Mouse (Mus musculus): ENCODE measurements around the gene Exoc3l.

Exoc3l gene

DNA sequence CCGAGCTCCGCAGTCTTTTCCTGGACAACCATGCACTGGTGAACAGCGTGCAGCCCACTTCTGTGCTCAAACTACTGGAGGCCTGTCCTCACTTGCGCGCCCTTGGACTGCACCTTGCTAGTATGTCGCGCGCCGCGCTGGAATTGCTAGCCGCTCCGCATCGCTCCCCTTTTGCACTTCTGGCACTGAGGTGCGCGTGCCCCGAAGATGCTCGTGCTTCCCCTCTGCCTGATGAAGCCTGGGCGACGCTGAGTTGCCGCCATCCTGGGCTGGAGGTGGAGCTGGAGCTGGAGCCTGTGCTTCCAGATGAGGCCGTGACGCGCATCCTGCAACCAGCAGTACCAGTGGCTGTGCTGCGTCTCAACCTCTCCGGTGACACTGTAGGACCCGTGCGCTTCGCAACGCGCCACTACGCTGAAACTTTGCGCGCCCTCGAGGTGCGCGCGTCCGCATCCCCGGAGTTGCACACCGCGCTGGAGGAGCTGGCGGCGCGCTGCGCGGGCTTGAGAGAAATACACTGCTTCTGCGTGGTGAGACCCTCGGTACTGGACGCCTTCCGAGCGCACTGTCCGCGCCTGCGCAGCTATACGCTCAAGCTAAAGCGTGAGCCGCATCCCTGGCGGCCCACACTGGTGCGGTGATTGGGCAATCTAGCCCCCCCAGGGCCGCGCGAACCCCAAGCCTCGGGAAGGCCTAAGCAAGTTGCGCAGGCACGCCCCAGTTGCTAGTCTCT, 27.4 kb downstream of the Exoc3l start:
- DNase-seq (ENCODE audit: low spot score) = no peak

DNA sequence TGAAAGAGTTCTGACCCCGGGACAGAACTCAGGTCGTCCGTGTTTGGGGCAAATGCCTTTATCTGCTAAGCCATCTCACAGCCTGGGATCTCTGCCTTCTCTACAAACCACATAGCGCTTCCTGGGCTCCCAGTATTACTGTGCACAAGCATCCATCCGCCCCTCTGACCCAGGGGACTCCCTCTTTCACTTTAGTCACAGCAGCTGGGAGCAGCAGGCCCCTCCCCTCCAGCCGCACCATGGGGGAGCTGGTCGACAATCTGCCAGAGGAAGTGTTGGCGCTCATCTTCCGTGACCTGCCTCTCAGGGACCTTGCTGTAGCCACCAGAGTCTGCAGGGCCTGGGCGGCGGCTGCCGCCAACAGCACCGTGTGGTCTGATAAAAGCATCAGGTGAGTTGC, 29.1 kb downstream of the Exoc3l start:
- no peak for DNase-seq (ENCODE audit: low spot score)

DNA sequence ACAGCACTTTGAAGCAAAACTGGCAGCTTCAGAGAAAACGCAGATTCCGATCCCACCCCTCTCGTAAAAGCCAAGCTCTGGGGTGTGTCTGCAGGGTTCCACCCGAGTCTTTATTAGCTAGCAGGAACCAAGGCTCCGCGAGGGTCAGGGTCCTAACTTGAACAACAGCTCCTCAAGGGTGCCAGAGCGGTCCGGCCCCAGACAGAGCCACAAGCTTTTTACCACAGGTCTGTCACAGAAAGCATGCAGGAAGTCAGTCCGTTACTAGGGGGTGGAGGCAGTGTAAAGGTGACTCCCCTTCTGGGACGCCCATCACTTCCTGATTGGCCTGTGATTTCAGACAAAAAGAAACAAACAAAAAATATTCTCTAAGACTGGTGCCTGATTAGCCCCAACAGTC, 30.8 kb downstream of the Exoc3l start:
- peak; percentile 50 for DNase-seq (ENCODE audit: low spot score)

GRCm38 (mm10) chr8:105264024-105264982, 31.6 kb downstream of the Exoc3l start, which contains the start of the genes Tradd and Fbxl8:
Tradd (minus strand) TSS chr8:105264609.
Fbxl8 (plus strand) TSS chr8:105264648.
- DNase-seq (ENCODE audit: low spot score) = peak; percentile 72

GRCm38 (mm10) chr8:105263244-105263912, 32.5 kb downstream of the Exoc3l start:
- no peak for DNase-seq (ENCODE audit: low spot score)

- no peak for DNase-seq (ENCODE audit: low spot score)
These were observed 34.4 kb downstream of the Exoc3l start for GRCm38 (mm10) chr8:105261326-105261980.

DNA sequence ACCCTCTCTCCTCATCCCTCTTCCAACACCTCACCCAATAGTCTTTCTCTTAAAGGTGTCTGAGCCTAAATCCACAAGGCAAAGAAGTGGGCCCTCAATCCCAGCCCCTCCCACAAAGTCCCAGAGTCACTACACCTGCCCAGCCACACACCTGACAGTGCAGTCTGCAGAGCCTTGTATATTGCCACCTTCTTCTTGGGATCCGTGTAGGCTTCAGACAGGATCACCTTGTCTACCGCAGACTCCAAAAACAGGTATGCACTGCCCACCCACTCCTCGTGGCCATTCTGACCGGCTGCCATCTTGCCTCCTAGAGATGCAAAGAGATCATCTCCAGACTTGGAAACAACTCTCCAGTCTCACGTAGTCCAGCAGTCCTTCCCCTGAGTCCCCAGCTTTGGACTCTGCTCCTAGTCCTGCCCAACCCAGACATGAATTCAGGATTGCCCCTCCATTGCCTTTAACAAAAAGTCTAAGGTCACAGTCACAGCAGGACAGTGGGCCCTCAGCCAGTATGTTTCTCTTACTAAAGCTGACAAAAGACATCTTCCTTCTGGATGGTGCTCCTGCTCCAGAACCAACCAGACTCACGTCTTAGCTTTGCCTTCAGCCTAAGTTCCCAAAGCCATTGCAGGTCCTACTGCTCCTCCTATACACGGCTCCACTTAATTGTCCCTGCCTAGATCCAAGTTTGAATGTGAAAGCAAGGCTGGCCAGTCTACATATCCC, 35.4 kb downstream of the Exoc3l start:
- no peak for DNase-seq (ENCODE audit: low spot score)

DNA sequence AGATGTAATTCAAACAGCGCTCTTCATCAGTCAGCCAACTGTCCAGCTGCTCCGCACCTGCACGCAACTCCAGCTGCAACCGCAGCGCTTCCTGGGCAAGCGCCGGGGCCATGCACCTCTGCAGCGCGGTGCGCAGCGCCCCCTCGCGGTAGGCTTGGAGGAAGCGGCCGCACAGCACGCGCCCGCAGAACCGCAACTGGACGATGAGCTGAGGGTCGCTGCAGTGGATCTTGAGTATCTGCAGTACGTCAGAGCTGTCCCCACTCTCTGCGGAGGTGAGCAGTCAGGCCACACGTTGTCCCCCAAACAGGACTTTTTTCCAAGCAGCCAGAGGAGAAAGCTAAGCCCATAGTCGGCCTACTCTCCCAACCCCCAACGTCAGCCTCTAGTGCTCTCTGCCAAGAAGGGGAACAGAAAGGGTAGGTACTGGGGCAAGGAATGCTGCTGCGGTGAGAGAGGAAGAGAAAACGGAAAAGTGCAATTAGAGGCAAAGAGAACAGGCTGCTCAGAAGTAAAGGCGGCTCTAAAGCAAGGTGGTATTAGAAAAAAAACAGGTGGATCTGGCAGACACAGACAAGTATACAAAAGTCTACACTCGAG, 36.1 kb downstream of the Exoc3l start:
- no peak for DNase-seq (ENCODE audit: low spot score)

DNA sequence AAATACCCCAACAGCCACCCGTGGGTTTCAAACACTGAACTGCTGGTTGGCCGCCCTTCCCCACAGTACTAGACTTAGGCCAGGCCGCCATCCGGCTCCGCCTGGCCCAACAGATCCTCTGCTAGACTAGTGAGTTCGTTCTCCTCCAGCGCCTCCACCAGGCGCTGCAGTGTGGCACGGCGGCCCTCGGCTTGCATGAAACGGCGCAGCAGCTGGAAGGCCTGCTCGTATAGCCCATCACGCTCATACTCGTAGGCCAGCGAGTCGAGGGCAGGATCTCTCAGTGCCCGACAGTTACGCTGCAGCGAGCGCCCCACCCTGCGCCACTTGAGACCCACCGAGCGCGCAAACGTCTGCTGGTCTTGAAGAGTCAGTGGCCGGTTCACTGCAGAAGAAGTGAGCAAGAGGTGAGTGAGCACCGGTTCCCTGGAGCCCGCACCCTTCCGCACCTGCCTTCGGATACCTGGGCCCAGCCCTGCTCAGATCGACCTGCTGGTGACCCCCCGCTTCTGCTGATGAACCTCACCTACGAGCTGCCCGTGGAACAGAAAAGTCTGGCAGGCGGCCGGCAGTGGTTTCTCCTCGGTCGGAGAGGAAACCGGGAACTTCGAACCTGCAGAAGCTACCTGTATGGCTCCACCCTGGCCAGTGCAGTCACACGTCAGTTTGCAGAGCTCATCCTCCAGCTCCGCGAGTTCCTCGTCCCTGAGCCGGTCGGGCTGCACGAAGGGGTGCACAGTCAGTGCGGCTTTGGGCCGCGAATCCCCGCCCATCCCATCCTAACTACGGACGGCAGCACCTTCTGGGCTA, 36.8 kb downstream of the Exoc3l start:
- no peak for DNase-seq (ENCODE audit: low spot score)

- DNase-seq (ENCODE audit: low spot score) = no peak
These were observed 38.4 kb downstream of the Exoc3l start for GRCm38 (mm10) chr8:105257318-105258114.

GRCm38 (mm10) chr8:105254966-105255350, 40.9 kb downstream of the Exoc3l start, which contains the start of gene B3gnt9:
B3gnt9 (minus strand) TSS chr8:105255153.
- peak; percentile 81 for DNase-seq (ENCODE audit: low spot score)

- DNase-seq (ENCODE audit: low spot score) = peak; percentile 95
These were observed 41.5 kb downstream of the Exoc3l start for GRCm38 (mm10) chr8:105254152-105254965.

GRCm38 (mm10) chr8:105253766-105254151, 42.1 kb downstream of the Exoc3l start:
- no peak for DNase-seq (ENCODE audit: low spot score)

DNA sequence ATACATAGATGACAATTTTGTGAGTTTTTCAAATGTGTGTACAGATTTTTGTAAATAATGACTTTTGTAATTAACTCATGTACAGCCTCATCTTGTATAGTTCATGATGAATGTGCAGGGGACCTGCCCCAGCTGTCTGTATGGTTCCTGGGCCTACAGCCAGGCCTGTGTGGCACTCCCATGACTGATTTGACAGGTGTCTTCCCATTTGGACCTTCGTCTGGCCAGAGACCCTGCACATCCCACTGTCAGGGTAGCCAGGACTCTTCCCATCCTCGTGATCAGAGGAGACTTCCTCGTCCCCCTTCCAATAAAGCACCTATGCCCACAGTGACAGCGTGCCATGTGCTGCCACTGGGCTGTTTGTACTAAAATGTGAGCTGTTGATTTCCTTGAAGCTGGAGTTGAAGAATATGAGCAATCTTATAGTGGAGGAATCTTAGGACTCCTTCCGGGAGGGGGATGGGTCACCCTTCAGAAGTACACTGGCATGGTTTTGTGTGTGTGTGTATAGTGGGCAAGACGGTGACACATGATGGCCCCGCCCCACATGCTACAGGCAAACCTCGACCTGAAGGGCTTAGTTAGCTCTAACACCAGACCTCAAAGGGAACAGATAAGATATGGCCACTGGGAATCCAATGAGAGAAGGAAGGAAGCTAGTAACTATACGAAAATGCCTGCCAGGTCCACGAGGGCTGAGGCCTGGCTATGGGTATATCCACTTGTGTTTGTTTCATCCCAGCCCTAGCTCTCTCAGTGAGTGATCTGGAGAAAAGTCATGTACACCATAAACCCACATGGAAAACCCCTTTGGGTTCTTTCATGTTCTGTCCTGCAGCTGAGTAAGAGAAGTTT, 43.0 kb downstream of the Exoc3l start:
- DNase-seq (ENCODE audit: low spot score) = no peak

GRCm38 (mm10) chr8:105251954-105252353, 43.9 kb downstream of the Exoc3l start:
- no peak for DNase-seq (ENCODE audit: low spot score)

DNA sequence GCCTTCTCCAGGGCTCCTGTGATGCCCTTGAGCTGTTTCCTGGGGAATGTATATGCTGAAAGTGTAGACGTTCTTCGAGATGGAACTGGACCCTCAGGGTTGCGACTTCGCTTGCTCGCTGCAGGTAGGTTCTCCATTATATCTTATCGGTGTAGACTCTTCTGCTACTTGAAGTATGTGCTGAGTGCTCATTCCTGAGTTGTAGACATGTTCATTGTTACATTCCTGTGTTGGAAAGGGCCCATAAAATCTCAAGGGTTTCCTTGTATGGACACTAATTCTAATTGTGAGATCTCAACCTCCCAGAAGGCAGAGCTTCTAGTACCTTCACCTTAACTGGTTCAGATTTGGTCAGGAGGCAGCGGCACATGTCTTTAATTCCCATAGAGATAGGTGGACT, 54.9 kb downstream of the Exoc3l start:
- DNase-seq (ENCODE audit: low spot score) = no peak

All from MN1 (cell line).